Mouse (Mus musculus) forebrain, embryonic 12.5 days (tissue): Measurements from ENCODE around the gene Brpf1. TPM values are rescaled to one million over a fixed set of nuclear protein-coding genes. Genes with fewer than 3 reads are reported as not detected.

Experiments
- ATAC-seq: fragments of 200-750 bp; cut with Nextera tagmentation; 2 replicates; pipeline ENCODE4 v1.8.0; 2017; ENCODE audit warnings: moderate TSS enrichment; ENCODE audit not compliant: low FRiP score
- H3K27ac ChIP-seq: fragments of 300-500 bp; sonication (generic); 2 replicates; pipeline ENCODE4 v1.5.1; 2016; ENCODE audit warnings: mild to moderate bottlenecking
- H3K27me3 ChIP-seq: fragments of 300-500 bp; sonication (generic); 2 replicates; pipeline ENCODE4 v1.6.1; 2016; ENCODE audit warnings: mild to moderate bottlenecking
- H3K36me3 ChIP-seq: fragments of 300-500 bp; sonication (generic); replicated peaks from 2 replicates; pipeline ENCODE4 v1.6.1; 2016; ENCODE audit warnings: mild to moderate bottlenecking
- H3K4me1 ChIP-seq: fragments of 300-500 bp; sonication (generic); 2 replicates; pipeline ENCODE4 v1.6.1; 2016
- H3K4me2 ChIP-seq: fragments of 300-500 bp; sonication (generic); 2 replicates; pipeline ENCODE4 v1.6.1; 2016; ENCODE audit warnings: mild to moderate bottlenecking, moderate library complexity
- H3K4me3 ChIP-seq: fragments of 300-500 bp; sonication (generic); replicated peaks from 2 replicates; pipeline ENCODE4 v1.5.1; 2016; ENCODE audit warnings: mild to moderate bottlenecking
- H3K9ac ChIP-seq: fragments of 300-500 bp; sonication (generic); 2 replicates; pipeline ENCODE4 v1.6.1; 2016; ENCODE audit warnings: mild to moderate bottlenecking
- H3K9me3 ChIP-seq: fragments of 300-500 bp; sonication (generic); 2 replicates; pipeline ENCODE4 v1.6.1; 2016
- WGBS: fragments of 180-500 bp; shearing (Covaris S2); methylation state at CpG from one replicate; pipeline ENCODE4 v1.1.7; 2016; 5-methylcytosine and 5-hydroxymethylcytosine counted together
- polyA plus RNA-seq: library from polyadenylated mRNA; unstranded; fragments of >200 nt; fragmentation: Nextera tagmentation; extraction: Ambion mirVana; gene quantifications from 2 replicates; pipeline ENCODE4 v1.2.1, GENCODE M21; 2016

The Brpf1 gene
- polyA plus RNA-seq, result 30.6 and 34.7 TPM in 2 replicates

DNA sequence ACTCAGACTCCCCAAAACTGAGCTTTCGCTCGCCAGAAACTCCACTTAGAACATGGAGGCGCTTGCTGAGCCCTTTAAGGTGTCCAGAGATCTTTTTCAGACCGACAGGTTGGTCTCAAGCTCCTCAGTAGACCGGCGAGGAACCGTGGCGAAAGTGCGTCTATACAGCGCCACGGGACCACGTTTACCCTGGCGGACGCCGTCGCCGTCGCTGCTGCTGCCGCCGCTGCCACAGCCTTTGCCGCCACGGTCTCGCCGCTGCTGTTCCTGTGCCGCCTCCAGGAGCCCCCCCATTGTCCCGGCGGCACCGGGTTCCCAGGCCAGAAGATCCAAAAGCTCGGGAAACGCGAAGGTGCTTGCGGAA lies at the start of gene Brpf1:
Gene Brpf1, plus strand, starts transcription at position 152 of the 364 bp plus-strand sequence.
- Histone ChIP-seq H3K9me3 (no peaks in the 10 kb centered on the region), H3K9ac (peak within 1 kb of the TSS; percentile 97), H3K4me2 (peak within 1 kb of the TSS; percentile 99), H3K4me3 (peak within 1 kb of the TSS; percentile 98), H3K4me1 (peaks cover 31% of the 10 kb centered on the region), H3K27me3 (0 out of 2 replicates have a peak, but pooled peaks cover 3% of the 10 kb centered on the region), H3K36me3 (peaks cover 20% of the 10 kb centered on the region), H3K27ac (peak within 1 kb of the TSS; percentile 98)
- under 1% methylated on average over 32 of the region's 32 CpGs for WGBS
- ATAC-seq, result peak; percentile 67

DNA sequence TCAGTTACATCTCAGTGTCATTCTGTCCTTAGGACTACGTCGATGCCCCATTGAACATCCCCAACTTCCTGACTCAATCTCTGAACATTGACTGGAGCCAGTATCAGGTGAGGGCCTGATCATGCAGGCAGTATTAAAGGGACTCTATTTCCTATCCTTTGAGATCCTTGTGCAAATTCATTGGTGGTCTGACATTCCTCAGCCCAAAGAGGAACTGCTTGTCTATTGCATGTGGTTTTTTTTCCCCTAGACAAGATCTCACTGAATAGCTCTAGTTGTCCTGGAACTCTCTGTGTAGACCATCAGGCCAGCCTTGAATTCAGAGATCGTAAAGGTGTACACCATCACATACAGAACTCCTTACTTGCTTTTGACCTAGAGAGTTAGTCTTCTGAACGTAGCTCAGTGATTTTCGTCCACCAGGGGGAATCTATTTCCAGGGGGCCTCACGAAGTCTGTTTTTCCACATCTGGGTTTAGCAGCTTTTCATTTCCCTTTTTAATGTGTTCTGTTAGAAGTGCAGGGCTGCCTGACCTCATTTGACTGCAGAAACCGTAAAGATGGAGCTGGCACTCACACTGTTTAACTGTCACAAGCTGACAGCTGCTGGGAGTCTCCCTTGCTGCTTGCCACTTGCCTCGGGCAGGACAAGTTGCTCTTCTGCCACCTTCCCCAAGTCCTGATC lies 45.6 kb upstream of the Brpf1 start:
- ATAC-seq, result no peak
- Histone ChIP-seq H3K27me3 (no peaks in the 10 kb centered on the region), H3K4me3 (no peak overlapping the region), H3K4me2 (no peak overlapping the region), H3K9ac (no peak overlapping the region), H3K27ac (no peak overlapping the region), H3K36me3 (peaks cover 94% of the 10 kb centered on the region), H3K4me1 (no peaks in the 10 kb centered on the region), H3K9me3 (no peaks in the 10 kb centered on the region)
- WGBS, result 86% methylated on average over 8 of the region's 8 CpGs

- no peak overlapping the region for H3K27ac ChIP-seq
- H3K9ac ChIP-seq, result no peak overlapping the region
- peaks cover 97% of the 10 kb centered on the region for H3K36me3 ChIP-seq
- H3K9me3 ChIP-seq, result no peaks in the 10 kb centered on the region
- no peak for ATAC-seq
- no peak overlapping the region for H3K4me3 ChIP-seq
- H3K4me1 ChIP-seq, result no peaks in the 10 kb centered on the region
- H3K27me3 ChIP-seq, result no peaks in the 10 kb centered on the region
- WGBS, result 90% methylated on average over 6 of the region's 6 CpGs
- H3K4me2 ChIP-seq, result no peak overlapping the region
Measured at GRCm38 (mm10) chr6:113263531-113263930, 43.4 kb upstream of the Brpf1 start.

- H3K36me3 ChIP-seq, result peaks cover 97% of the 10 kb centered on the region
- WGBS, result 94% methylated on average over 8 of the region's 8 CpGs
Measured at GRCm38 (mm10) chr6:113264429-113264828, 42.5 kb upstream of the Brpf1 start.

DNA sequence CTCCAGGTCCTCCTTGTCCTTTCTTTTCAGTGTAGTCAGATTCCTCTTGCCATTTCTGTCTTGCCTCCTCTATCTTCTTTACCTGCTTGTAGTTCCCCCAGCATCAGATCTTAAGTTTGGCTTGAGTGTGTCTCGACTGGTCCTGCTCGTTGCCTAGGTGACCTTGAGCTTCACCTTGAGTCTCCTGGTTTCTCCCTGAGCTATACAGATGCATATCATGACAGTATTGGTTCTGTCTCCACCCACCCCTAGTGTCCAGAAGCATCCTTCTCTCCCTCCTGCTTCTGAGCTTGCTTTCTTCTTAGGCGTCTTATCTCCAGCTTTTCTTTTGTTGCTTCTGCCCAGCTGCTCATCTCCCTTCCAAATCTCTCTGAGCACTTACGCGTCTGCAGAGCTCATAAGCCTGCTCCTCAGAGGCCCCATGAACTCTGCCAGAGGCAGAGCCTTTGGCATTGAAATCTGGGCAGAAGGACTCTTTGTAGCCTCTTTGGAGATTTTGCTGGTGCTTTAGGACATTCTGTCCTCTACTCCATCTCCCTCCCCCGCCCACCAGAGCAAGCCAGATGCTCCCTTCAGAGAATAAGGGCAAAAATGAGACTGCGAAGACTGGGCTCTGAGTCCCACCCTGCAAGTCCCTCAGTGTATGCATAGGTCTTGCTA lies 39.8 kb upstream of the Brpf1 start:
- Histone ChIP-seq H3K4me1 (no peaks in the 10 kb centered on the region), H3K27ac (no peak overlapping the region), H3K4me2 (no peak overlapping the region), H3K36me3 (peaks cover 98% of the 10 kb centered on the region), H3K9me3 (no peaks in the 10 kb centered on the region), H3K4me3 (no peak overlapping the region), H3K27me3 (no peaks in the 10 kb centered on the region), H3K9ac (no peak overlapping the region)
- 93% methylated on average over 7 of the region's 7 CpGs for WGBS
- no peak for ATAC-seq

More at GRCm38 (mm10) chr6:113264429-113264828, 42.5 kb upstream of the Brpf1 start:
- Histone ChIP-seq H3K9ac (no peak overlapping the region), H3K27me3 (no peaks in the 10 kb centered on the region), H3K4me2 (no peak overlapping the region), H3K9me3 (no peaks in the 10 kb centered on the region), H3K4me3 (no peak overlapping the region), H3K27ac (no peak overlapping the region), H3K4me1 (no peaks in the 10 kb centered on the region)
- no peak for ATAC-seq

DNA sequence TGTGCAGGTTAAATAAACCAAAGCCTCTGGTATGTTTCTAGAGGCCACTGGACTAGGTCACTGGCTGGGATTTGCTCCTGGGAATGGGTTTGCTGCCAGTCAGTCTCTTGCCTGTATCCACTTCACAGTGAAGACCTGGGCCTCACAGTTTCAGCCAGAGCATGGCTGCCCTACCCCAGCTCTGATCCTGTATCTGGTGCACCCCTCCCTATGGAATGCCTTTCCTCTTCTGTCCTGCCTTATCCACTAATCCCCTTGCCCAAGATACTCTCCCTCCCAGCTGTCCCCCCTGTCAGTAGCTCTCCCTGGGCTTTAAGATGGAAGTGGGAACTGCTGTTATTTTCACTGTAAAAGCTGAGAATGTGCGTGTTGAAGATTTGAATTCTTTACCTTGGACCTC lies 38.9 kb upstream of the Brpf1 start:
- 96% methylated on average over 1 of the region's 1 CpGs for WGBS
- peaks cover 97% of the 10 kb centered on the region for H3K36me3 ChIP-seq
- ATAC-seq, result no peak
- H3K4me3 ChIP-seq, result no peak overlapping the region
- no peaks in the 10 kb centered on the region for H3K9me3 ChIP-seq
- no peak overlapping the region for H3K4me2 ChIP-seq
- no peaks in the 10 kb centered on the region for H3K27me3 ChIP-seq
- H3K9ac ChIP-seq, result no peak overlapping the region
- H3K4me1 ChIP-seq, result no peaks in the 10 kb centered on the region
- no peak overlapping the region for H3K27ac ChIP-seq

DNA sequence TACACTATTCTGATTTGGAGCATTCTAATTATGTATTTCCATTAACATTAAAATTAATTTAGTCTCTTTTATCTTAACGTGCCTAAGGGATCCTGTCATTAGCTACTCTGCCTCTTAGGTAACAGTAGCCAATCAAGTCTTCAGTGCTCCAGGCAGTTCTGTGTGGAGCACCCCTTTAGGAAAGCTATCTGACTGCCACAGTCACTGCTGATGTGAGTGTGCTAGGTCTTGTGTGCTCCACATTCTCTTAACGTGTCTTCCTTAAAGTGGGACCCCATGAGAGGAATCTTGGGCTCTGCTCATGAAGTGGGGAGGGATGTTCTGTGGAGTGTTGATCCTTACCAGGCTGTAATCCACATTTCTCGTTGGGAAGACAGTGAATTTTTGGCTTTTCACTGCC lies 34.6 kb upstream of the Brpf1 start:
- 78% methylated on average over 3 of the region's 3 CpGs for WGBS
- no peak for ATAC-seq
- H3K36me3 ChIP-seq, result peaks cover 82% of the 10 kb centered on the region

GRCm38 (mm10) chr6:113276846-113277245 lies 30.1 kb upstream of the Brpf1 start:
- no peak for ATAC-seq
- peaks cover 62% of the 10 kb centered on the region for H3K36me3 ChIP-seq
- H3K27ac ChIP-seq, result no peak overlapping the region
- no peak overlapping the region for H3K4me2 ChIP-seq
- H3K4me3 ChIP-seq, result no peak overlapping the region
- H3K9me3 ChIP-seq, result no peaks in the 10 kb centered on the region
- peaks cover 12% of the 10 kb centered on the region for H3K27me3 ChIP-seq
- H3K4me1 ChIP-seq, result no peaks in the 10 kb centered on the region
- H3K9ac ChIP-seq, result no peak overlapping the region
- 74% methylated on average over 4 of the region's 4 CpGs for WGBS

More for the DNA sequence above, 34.6 kb upstream of the Brpf1 start:
- H3K9ac ChIP-seq, result no peak overlapping the region
- H3K4me1 ChIP-seq, result no peaks in the 10 kb centered on the region
- no peak overlapping the region for H3K4me3 ChIP-seq
- no peaks in the 10 kb centered on the region for H3K9me3 ChIP-seq
- H3K27me3 ChIP-seq, result no peaks in the 10 kb centered on the region
- H3K4me2 ChIP-seq, result no peak overlapping the region
- H3K27ac ChIP-seq, result no peak overlapping the region

DNA sequence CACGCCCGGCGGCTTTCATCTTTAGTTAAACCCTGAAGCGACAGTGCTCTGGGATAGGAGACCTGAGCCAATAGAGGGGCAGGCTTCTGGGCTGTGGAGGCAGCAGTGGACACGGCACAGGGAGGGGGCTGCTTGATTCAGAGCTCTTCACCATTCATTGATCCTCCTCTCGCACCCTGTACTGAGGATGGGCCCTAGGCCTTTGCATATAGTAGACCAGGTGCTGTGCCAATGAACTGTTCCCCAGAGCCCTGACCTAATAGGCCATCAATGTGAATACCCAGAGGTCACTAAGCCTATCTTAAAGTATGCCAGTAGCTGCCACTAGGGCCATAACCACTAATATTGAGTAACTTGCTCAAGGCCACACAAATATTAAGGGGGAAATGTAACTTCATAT lies 25.3 kb upstream of the Brpf1 start:
- H3K36me3 ChIP-seq, result peaks cover 26% of the 10 kb centered on the region
- no peak overlapping the region for H3K9ac ChIP-seq
- H3K4me3 ChIP-seq, result no peak overlapping the region
- 0 out of 2 replicates have a peak, but pooled peaks have one; percentile 30 for ATAC-seq
- WGBS, result 67% methylated on average over 6 of the region's 6 CpGs
- H3K27ac ChIP-seq, result no peak overlapping the region
- H3K9me3 ChIP-seq, result no peaks in the 10 kb centered on the region
- no peak overlapping the region for H3K4me2 ChIP-seq
- H3K27me3 ChIP-seq, result peaks cover 53% of the 10 kb centered on the region
- H3K4me1 ChIP-seq, result peaks cover 14% of the 10 kb centered on the region

- Histone ChIP-seq H3K36me3 (peaks cover 26% of the 10 kb centered on the region), H3K4me2 (peak within 1 kb of the TSS; percentile 48), H3K4me3 (peak within 1 kb of the TSS; percentile 30), H3K27me3 (peaks cover 53% of the 10 kb centered on the region), H3K27ac (no peak within 1 kb of the TSS), H3K9ac (peak within 1 kb of the TSS; percentile 38), H3K4me1 (peaks cover 14% of the 10 kb centered on the region), H3K9me3 (no peaks in the 10 kb centered on the region)
- 1% methylated on average over 37 of the region's 37 CpGs for WGBS
- peak; percentile 78 for ATAC-seq
Measured at GRCm38 (mm10) chr6:113282101-113282802, 24.7 kb upstream of the Brpf1 start, which contains the start of gene Cpne9. Cpne9 (plus strand) TSS chr6:113282307.

DNA sequence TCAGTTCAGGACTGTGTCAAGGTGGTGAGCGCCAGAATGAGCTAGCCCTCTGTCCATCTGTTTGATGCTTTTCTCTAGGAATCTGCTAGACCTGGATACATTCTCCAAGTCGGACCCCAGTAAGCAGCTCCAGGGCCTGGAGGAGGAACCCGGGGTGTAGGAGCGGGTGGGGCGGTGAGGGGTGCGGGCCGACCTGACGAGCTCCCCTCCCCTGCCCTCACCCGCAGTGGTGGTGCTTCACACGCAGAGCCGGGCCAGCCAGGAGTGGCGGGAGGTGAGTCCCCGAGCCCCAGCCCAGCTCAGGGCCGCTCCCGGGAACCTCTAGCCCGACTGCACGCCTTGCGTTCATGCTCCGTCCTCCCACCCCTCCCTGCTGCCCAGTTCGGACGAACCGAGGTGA lies 24.0 kb upstream of the Brpf1 start:
- H3K36me3 ChIP-seq, result peaks cover 19% of the 10 kb centered on the region
- no peak overlapping the region for H3K9ac ChIP-seq
- peak overlapping the region; percentile 11; the same call in 1 of the 2 replicates for H3K4me3 ChIP-seq
- peaks cover 53% of the 10 kb centered on the region for H3K27me3 ChIP-seq
- H3K4me1 ChIP-seq, result peaks cover 14% of the 10 kb centered on the region
- H3K4me2 ChIP-seq, result peak overlapping the region; percentile 48
- no peak overlapping the region for H3K27ac ChIP-seq
- WGBS, result 1% methylated on average over 22 of the region's 22 CpGs
- no peaks in the 10 kb centered on the region for H3K9me3 ChIP-seq
- 0 out of 2 replicates have a peak, but pooled peaks have one; percentile 27 for ATAC-seq

DNA sequence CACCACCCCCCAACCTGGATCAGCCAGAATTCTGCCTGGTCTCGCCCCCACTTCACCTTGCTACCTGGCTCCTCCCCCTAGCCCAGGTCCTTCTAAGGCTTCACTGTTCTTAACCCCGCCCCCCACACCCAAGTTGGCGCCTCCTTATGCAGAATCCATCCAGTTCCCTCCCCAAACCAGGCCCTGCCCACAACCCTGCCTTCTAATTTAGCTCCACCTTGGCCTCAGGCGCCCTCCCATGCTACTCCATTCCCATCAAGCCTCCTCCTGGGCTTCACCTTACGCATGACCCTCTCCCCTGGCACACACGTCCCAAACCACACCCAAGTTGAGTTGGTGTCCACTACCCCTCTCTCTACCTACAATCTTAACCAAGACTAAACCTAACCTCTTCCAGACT lies 23.4 kb upstream of the Brpf1 start:
- WGBS, result 7% methylated on average over 6 of the region's 6 CpGs
- Histone ChIP-seq H3K9ac (no peak overlapping the region), H3K4me3 (no peak overlapping the region), H3K36me3 (peaks cover 14% of the 10 kb centered on the region; the same call in 1 of the 2 replicates), H3K9me3 (no peaks in the 10 kb centered on the region), H3K27ac (no peak overlapping the region), H3K4me1 (peaks cover 14% of the 10 kb centered on the region), H3K4me2 (0 out of 2 replicates have a peak overlapping the region, but pooled peaks have one; percentile 48), H3K27me3 (peaks cover 53% of the 10 kb centered on the region)
- ATAC-seq, result 0 out of 2 replicates have a peak, but pooled peaks have one; percentile 31
